Mouse (Mus musculus) forebrain, embryonic 10.5 days (tissue): ENCODE data around the gene Gdi2. TPM values are rescaled to one million over a fixed set of nuclear protein-coding genes. Genes with fewer than 3 reads are reported as not detected.
"Not testable (repeated sequence)": the region's sequence is repeated elsewhere in the genome, so short reads cannot be mapped to it uniquely, and the experiment has no call there.

ENCODE experiments used
- DNase-seq: peaks from one replicate; pipeline ENCODE4 v3.0.0-alpha.2; 2017; ENCODE audit warnings: low spot score; ENCODE audit errors: extremely low spot score
- H3K27ac ChIP-seq: fragments of 300-500 bp; sonication (generic); 2 replicates; pipeline ENCODE4 v1.5.1; 2016; ENCODE audit warnings: mild to moderate bottlenecking
- H3K27me3 ChIP-seq: fragments of 300-500 bp; sonication (generic); 2 replicates; pipeline ENCODE4 v1.6.1; 2016; ENCODE audit warnings: mild to moderate bottlenecking; ENCODE audit not compliant: poor library complexity, severe bottlenecking
- H3K36me3 ChIP-seq: fragments of 300-500 bp; sonication (generic); replicated peaks from 2 replicates; pipeline ENCODE4 v1.6.1; 2016; ENCODE audit warnings: mild to moderate bottlenecking, moderate library complexity
- H3K4me1 ChIP-seq: fragments of 300-500 bp; sonication (generic); 2 replicates; pipeline ENCODE4 v1.6.1; 2016
- H3K4me3 ChIP-seq: fragments of 300-500 bp; sonication (generic); 2 replicates; pipeline ENCODE4 v1.5.1; 2016; ENCODE audit warnings: mild to moderate bottlenecking, moderate library complexity
- H3K9me3 ChIP-seq: fragments of 300-500 bp; sonication (generic); 2 replicates; pipeline ENCODE4 v1.6.1; 2016; ENCODE audit warnings: mild to moderate bottlenecking, moderate library complexity
- WGBS: fragments of 180-500 bp; shearing (Covaris S2); methylation state at CpG from one replicate; pipeline ENCODE4 v1.1.7; 2016; 5-methylcytosine and 5-hydroxymethylcytosine counted together
- polyA plus RNA-seq: library from polyadenylated mRNA; unstranded; fragments of >200 nt; fragmentation: Nextera tagmentation; extraction: Ambion mirVana; gene quantifications from 2 replicates; pipeline ENCODE4 v1.2.1, GENCODE M21; 2016

Gene Gdi2
- polyA plus RNA-seq: 431 and 471 TPM in 2 replicates

- Histone ChIP-seq H3K4me1 (peaks cover 33% of the 10 kb centered on the region), H3K36me3 (no peaks in the 10 kb centered on the region; the same call in 1 of the 2 replicates), H3K27ac (peak within 1 kb of the TSS; percentile 98), H3K27me3 (no peaks in the 10 kb centered on the region), H3K9me3 (peaks cover 11% of the 10 kb centered on the region; the same call in 1 of the 2 replicates), H3K4me3 (peak within 1 kb of the TSS; percentile 96)
- under 1% methylated on average over 43 of the region's 47 CpGs for WGBS
- peak; percentile 91 for DNase-seq
Measured at GRCm38 (mm10) chr13:3537594-3538222, at the start of gene Gdi2. Gdi2 (plus strand) TSS chr13:3538063.

GRCm38 (mm10) chr13:3495526-3495925 lies 42.3 kb upstream of the Gdi2 start:
- DNase-seq: no peak
- H3K27ac ChIP-seq: no peak overlapping the region
- 93% methylated on average over 4 of the region's 4 CpGs for WGBS
- no peaks in the 10 kb centered on the region for H3K27me3 ChIP-seq
- H3K4me3 ChIP-seq: no peak overlapping the region
- no peaks in the 10 kb centered on the region for H3K4me1 ChIP-seq
- peaks cover 7% of the 10 kb centered on the region for H3K9me3 ChIP-seq
- H3K36me3 ChIP-seq: peaks cover 27% of the 10 kb centered on the region

GRCm38 (mm10) chr13:3501014-3501413 lies 36.8 kb upstream of the Gdi2 start:
- H3K4me1 ChIP-seq, H3K27ac ChIP-seq, H3K36me3 ChIP-seq, H3K27me3 ChIP-seq, H3K4me3 ChIP-seq, H3K9me3 ChIP-seq, DNase-seq: not testable (repeated sequence)
- 89% methylated on average over 6 of the region's 6 CpGs for WGBS

GRCm38 (mm10) chr13:3515351-3515750 lies 22.5 kb upstream of the Gdi2 start:
- not testable (repeated sequence) for DNase-seq, H3K27me3 ChIP-seq, H3K27ac ChIP-seq, H3K4me1 ChIP-seq, H3K4me3 ChIP-seq, H3K9me3 ChIP-seq, H3K36me3 ChIP-seq
- 77% methylated on average over 6 of the region's 6 CpGs for WGBS

- H3K27me3 ChIP-seq, H3K4me3 ChIP-seq, H3K36me3 ChIP-seq, H3K4me1 ChIP-seq, H3K9me3 ChIP-seq, DNase-seq, H3K27ac ChIP-seq: not testable (repeated sequence)
- 80% methylated on average over 3 of the region's 4 CpGs for WGBS
Measured at GRCm38 (mm10) chr13:3519357-3519756, 18.5 kb upstream of the Gdi2 start.

- not testable (repeated sequence) for H3K9me3 ChIP-seq, H3K36me3 ChIP-seq, H3K27me3 ChIP-seq, H3K4me3 ChIP-seq, DNase-seq, H3K4me1 ChIP-seq, H3K27ac ChIP-seq
- 50% methylated on average over 1 of the region's 1 CpGs for WGBS
Measured at GRCm38 (mm10) chr13:3519994-3520393, 17.9 kb upstream of the Gdi2 start.

- Histone ChIP-seq H3K36me3 (no peaks in the 10 kb centered on the region), H3K4me1 (no peaks in the 10 kb centered on the region), H3K4me3 (no peak overlapping the region), H3K9me3 (no peaks in the 10 kb centered on the region), H3K27ac (no peak overlapping the region), H3K27me3 (no peaks in the 10 kb centered on the region)
- no peak for DNase-seq
- WGBS: 86% methylated on average over 6 of the region's 6 CpGs
Measured at GRCm38 (mm10) chr13:3523459-3523858, 14.4 kb upstream of the Gdi2 start.

GRCm38 (mm10) chr13:3523946-3524345 lies 13.9 kb upstream of the Gdi2 start:
- no peaks in the 10 kb centered on the region for H3K36me3 ChIP-seq
- no peaks in the 10 kb centered on the region for H3K4me1 ChIP-seq
- DNase-seq: no peak
- no peaks in the 10 kb centered on the region for H3K9me3 ChIP-seq
- H3K27ac ChIP-seq: no peak overlapping the region
- no peaks in the 10 kb centered on the region for H3K27me3 ChIP-seq
- H3K4me3 ChIP-seq: no peak overlapping the region
- WGBS: 94% methylated on average over 1 of the region's 1 CpGs

- DNase-seq: no peak
- Histone ChIP-seq H3K36me3 (no peaks in the 10 kb centered on the region), H3K4me3 (no peak overlapping the region), H3K27ac (no peak overlapping the region), H3K27me3 (no peaks in the 10 kb centered on the region), H3K4me1 (no peaks in the 10 kb centered on the region), H3K9me3 (no peaks in the 10 kb centered on the region)
- 76% methylated on average over 4 of the region's 4 CpGs for WGBS
Measured at GRCm38 (mm10) chr13:3525611-3526051, 12.2 kb upstream of the Gdi2 start.

- WGBS: 85% methylated on average over 8 of the region's 8 CpGs
- no peaks in the 10 kb centered on the region for H3K36me3 ChIP-seq
- H3K27me3 ChIP-seq: no peaks in the 10 kb centered on the region
- H3K4me1 ChIP-seq: no peaks in the 10 kb centered on the region
- H3K4me3 ChIP-seq: no peak overlapping the region
- H3K27ac ChIP-seq: no peak overlapping the region
- no peaks in the 10 kb centered on the region for H3K9me3 ChIP-seq
- DNase-seq: no peak
Measured at GRCm38 (mm10) chr13:3526328-3526727, 11.5 kb upstream of the Gdi2 start.

- H3K9me3 ChIP-seq: no peaks in the 10 kb centered on the region
- no peak overlapping the region for H3K27ac ChIP-seq
- H3K4me3 ChIP-seq: no peak overlapping the region
- no peaks in the 10 kb centered on the region for H3K4me1 ChIP-seq
- H3K27me3 ChIP-seq: no peaks in the 10 kb centered on the region
- H3K36me3 ChIP-seq: no peaks in the 10 kb centered on the region
- DNase-seq: no peak
- 76% methylated on average over 3 of the region's 3 CpGs for WGBS
Measured at GRCm38 (mm10) chr13:3530451-3530850, 7.4 kb upstream of the Gdi2 start.

GRCm38 (mm10) chr13:3531176-3531575 lies 6.7 kb upstream of the Gdi2 start:
- not testable (repeated sequence) for H3K9me3 ChIP-seq, H3K27me3 ChIP-seq
- WGBS: 69% methylated on average over 2 of the region's 2 CpGs

GRCm38 (mm10) chr13:3531692-3532320 lies 6.1 kb upstream of the Gdi2 start:
- DNase-seq: no peak
- peaks cover 5% of the 10 kb centered on the region; the same call in 1 of the 2 replicates for H3K9me3 ChIP-seq
- H3K4me3 ChIP-seq: no peak overlapping the region
- WGBS: 63% methylated on average over 10 of the region's 10 CpGs
- H3K27me3 ChIP-seq: no peaks in the 10 kb centered on the region
- H3K4me1 ChIP-seq: peaks cover 1% of the 10 kb centered on the region; the same call in 1 of the 2 replicates
- no peak overlapping the region for H3K27ac ChIP-seq
- no peaks in the 10 kb centered on the region for H3K36me3 ChIP-seq

More at GRCm38 (mm10) chr13:3531176-3531575, 6.7 kb upstream of the Gdi2 start:
- DNase-seq, H3K4me1 ChIP-seq, H3K27ac ChIP-seq, H3K4me3 ChIP-seq, H3K36me3 ChIP-seq: not testable (repeated sequence)
